Mouse (Mus musculus) frontal cortex, postnatal 36 days (tissue): ENCODE measurements at regions not wholly inside any gene's neighbourhood (a gene's known extent, or its start where the extent isn't known, plus 50 kb on each side); places are given as distances from the start of the nearest gene placed in this dataset.

Experiments used
- DNase-seq, 2 experiments: peaks; one replicate each; pipeline ENCODE4 v3.0.0; 2022; ENCODE audit warnings: low spot score in 2 of 2

DNA sequence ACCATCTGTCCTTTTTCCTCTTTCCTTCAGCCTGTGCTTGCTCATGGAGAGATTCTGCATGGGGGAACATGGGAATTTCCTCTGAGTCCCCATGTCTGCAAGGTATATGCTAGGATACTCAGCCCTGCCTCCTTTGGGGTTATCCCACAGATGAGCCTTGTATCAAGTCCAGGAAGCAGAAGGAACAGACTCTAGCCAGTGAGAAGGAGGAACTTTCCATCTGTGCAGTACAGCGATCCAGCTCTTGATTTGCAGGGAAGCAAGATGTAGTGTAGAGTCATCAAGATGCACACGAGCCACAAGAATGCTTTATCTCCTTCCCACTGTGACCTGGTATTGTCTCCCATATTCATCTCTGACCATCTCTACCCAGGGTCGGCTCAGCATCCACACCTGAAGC is 84.5 kb downstream of the Gadd45g start:
- DNase-seq: peak; percentile 15 to 31

DNA sequence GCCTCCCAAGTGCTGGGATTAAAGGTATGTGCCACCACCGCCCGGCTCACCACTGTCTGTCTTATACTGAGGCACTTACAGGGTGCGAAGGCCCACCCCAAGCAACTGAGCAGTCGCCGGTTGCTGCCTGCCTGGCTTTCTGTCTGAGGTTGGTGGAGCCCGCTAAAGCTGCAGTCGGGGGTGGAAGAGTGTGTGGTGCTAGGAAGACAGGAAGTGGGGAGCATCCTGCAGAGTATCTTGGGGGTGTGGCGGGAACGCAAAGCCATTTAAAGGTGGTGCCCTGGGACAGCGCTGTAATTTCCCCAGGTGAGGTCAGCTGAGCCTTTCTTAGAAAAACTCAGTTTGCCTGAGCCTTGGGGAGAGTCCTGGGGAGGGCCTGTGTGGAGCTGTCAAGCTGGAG is 89.3 kb downstream of the Gadd45g start:
- no peak for DNase-seq

DNA sequence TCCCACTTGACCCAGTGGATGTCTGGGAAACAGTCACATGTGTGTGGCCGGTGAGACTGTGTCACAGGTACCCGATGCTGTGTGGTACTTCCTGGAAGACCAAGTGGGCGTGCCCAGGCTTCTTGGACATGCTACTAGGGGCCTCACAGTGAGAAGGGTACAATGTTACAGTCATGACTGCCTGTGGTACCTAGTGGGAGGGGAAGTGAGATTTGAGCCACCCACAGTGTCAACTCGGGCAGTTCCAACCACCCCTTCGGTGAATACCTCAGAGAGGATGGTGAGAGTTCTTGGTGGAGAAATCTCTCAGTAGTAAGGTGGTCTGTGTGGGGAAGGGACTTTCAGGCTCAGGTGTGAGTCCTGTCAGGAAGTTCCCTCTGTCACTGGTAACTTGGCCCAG is 90.0 kb downstream of the Gadd45g start:
- no peak for DNase-seq

DNA sequence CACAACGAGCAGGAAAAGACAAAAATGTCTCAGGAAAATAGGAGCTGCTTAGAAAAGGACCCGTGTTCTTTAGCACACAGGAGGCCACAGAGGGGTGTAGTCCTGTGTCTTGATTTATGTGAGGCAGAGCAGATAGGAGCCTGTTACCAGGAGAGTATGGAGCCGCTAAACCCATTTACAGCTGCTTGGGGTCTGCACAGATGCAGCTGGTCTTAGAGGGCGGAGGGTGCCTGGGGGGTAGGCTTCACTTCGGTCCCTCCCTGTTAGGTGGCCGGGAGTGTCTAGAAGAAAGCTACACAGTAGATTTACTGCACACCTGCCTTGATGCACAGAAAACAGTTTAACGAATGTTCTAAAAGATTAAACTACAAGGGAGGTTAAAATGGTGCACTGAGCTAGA is 91.4 kb downstream of the Gadd45g start:
- no peak for DNase-seq

DNA sequence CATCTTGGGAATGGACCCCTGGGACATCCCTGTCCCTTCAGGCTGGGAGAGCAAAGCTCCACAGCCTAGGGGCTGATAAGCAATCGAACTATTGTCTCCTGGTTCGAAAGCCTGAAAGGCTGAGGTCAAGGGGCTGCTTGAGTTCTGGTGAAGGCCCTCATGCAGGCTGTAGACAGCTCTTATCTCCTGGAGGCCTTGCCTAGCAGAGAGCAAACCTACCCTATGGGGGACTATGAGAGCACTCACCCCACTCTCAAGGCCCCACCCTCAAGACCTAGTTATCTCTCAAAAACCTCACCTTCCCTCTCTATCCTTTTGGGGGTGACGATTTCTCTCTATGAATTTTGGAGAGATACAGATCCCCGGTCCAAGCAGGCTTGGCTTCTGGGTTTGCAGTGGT is 92.8 kb downstream of the Gadd45g start:
- DNase-seq: no peak

DNA sequence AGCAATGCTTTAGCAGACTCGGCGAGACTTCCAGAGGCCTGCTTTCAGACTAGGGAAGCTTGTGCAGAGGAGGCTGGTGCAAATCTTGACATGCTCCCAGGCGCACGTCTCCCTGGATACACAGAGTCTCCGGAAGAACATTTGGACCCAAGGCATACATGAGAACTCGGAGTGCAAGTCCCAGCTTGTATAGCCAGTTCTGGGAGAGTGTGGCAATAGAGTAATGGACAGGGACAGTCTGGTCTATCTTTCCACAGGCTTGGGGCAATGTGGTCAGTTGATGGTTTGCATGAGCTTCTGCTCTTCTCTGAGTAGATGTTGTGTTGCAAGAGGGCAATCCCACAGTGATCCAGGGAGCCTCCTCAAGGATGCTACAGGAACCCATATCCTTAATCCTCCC is 93.2 kb downstream of the Gadd45g start:
- DNase-seq: no peak

DNA sequence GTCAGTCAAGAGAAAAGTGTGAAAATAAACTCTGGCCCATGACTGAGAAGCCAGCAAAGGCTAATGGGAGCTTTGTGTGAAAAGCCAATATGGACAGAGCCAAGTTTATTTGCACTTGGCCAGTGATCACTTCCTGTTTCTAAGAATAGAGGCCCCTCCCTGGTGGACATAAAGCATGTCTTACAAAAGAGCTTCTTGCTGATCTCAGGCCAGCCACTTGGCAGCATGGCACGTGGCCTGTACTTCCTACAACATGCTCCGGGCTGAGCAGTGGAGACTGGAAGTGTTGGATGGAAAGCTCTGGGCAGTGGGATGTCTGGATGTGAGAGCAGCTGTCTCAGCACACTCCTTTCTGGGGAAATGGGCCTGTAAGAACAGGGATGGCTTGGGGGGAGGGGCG is 99.7 kb downstream of the Gadd45g start:
- DNase-seq: no peak

DNA sequence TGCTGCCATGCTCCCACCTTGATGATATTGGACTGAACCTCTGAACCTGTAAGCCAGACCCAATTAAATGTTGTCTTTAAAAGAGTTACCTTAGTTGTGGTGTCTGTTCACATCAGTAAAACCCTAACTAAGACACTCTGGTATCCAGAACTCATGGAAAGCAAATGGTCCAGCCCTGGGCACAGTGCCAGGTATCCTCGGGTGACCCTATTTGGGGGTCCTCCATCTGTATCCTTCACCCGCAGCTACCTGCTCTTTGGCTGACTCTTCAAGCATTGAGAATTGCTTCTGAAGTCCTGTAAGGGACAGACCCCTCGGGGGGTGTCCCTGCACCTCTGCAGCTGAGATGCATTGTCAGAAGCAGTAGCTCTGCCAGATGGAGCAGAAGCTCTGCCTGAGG is 102.4 kb downstream of the Gadd45g start:
- no peak for DNase-seq

DNA sequence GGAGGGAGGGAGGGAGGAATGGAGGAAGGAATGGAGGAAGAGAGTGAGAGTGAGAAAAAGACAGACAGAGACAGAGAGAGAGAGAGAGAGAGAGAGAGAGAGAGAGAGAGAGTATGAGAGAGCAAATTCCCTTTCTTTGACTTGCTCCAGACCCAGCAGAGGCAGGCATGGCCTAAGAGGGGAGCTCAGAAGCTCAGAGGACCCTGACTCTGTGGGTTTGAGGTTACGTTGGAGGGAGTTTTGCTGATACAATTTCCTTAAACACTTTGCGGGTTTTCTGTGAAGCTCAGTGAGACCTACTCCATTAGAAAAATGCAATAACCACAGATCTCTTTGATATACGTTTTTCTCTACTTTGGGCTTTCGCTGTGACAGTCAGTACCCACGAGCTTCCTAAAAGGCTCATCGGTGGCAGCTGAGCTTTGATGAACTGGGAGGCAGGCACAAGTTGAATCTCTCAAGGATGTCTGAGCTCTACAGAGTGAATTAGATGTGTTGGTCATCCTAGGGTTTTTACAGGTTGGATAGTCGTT is 105.1 kb downstream of the Gadd45g start:
- DNase-seq: no peak

DNA sequence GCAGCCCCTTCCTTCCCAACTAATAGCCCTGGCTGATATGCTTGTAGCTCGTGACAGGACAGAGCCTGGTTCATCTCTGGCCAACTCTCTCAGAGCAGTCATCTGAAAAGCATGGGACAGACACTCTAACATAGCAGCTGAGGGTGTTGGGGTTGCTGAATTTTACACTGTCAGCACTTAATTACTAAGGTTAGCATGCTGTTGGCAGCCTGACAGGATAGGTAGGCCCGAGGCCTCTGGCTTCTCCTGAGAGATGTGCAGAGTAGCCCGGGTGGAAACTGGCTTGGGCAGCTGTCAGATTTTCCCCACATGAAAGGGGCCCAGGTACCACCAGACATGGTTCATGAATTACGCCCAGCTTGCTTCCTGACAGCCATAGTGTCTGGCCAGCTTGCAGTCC is 106.6 kb downstream of the Gadd45g start:
- DNase-seq: no peak

DNA sequence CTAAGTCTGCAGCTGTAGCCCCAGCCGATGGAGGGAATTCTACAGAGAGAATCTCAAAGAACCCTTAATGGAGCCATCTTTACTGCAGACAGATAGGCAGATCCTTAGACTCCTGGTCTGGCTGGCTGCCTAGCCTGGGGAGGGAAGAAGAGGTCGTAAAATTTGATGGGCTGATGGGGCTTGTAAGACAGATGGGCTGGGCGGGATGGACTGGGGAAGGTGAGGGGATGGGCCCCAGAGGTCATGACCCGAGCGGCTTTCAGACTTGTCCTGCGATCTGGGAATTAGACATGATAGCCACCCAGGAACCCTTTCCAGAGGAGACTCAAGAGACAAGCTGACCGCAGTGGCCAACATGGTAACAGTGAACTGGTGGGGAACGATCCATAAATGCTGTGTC is 107.1 kb downstream of the Gadd45g start:
- no peak for DNase-seq

DNA sequence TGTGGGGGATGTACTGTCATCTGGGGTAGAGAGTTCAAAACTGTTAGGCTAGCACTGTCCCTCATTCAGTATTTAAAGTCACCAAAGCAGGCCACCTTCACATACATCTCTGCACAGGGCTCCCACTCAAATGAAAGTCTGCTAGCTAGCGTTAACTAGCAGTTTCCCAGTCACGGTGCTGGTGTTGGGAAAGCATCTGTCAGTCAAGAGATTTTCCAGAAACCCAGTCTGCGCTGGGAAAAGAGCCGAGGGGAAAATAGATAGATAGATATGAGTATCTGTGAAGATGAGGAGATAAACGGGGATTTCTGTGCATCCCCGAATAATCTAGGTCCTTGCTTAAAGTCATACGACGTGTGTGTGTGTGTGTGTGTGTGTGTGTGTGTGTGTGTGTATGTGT is 110.6 kb downstream of the Gadd45g start:
- DNase-seq: no peak

DNA sequence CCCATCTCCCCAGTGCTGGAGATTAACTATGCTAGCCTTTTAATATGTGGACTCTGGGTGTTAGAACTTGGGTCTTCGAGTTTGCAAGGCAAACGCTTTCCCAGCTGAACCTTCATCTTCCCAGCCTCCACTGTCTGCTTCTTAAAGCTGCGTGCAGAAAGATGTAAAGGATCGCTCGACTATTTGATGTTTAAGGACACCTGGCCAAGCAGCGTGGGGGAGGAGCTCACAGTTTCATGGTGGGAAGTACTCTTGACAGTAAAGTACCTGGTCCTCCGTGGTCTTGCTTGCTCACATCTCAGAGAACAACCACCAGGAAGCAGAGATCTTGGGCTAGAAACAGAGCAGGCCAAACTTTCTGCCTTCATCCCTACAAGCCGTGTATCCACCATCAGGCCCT is 113.1 kb downstream of the Gadd45g start:
- no peak for DNase-seq

DNA sequence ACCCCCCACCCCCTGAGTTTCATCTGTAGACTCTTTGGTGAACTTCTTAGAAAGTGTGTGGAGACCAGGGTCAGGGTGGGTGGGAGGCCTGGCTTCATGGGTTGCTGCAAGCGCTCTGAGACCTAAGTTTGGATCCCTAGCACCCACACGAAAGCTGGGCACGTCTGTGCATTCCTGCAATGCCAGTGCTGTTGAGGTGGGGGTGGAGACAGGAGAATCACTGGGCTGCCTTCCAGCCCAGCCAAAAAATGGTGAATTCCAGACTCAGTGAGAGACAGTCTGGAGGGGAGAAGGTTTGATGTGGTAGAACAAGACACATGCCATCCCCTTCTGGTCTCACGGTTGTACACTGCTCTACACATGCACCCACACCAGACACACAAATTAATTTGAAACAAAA is 113.8 kb downstream of the Gadd45g start:
- DNase-seq: peak; percentile 57 to 65

DNA sequence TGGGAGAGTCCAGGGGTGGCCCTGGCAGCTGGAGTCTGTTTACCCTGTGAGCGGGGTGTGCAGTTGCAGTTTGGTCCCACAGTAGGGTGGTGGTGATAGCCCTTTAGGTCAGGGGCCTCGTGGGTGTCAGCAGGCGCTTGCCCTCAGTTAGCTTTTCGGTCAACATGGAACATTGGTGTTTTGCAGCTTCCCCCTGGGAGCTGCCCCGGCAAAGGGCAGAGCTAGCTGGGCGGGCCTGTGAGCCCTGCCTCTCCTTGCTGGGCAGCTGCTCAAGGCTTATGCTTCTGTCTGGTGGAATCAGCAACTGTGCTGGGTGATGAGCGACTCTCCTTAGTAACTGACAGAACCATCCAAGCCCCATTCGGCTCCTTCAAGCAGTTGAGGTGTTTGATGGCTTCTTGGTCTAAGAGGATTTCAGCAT is 115.7 kb downstream of the Gadd45g start:
- DNase-seq: no peak

DNA sequence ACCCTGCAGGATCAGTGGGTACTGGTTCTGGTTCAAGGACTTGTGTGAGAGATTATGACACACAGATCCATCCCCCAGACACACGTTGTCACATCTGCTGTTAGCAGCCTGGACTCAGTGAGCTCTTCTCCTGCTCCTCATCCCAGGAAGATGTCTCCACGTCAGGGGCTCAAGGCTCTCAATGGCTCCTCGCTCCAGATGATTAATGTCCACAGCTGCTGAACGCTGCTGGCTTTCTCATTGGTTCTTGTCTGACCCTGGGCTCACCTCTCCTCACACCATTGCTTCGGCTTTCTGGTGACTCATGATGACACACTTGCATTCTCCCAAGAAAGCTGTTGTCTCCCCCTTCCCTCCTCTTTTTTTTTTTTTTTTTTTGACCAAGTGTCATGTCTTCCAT is 116.2 kb downstream of the Gadd45g start:
- DNase-seq: no peak

DNA sequence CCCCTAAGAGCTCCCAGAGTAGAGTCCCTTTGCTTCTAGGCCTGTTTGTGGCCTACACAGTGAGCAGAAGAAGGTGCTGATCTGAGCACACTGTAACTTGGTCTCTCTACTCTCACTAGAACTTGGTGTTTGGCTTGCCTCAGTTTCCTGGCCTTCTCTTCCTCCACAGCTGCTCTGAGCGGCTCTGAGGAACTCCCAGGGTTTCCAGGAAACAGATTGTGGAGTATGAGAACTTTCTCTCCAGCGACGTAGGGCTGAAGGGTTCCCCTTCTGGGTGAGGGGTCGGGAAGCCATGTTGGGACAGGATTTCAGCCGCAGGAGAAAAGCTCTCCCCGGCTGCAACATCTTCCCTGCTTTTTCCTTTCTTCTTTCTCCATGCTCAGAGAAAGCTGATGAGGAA is 117.5 kb downstream of the Gadd45g start:
- no peak for DNase-seq

DNA sequence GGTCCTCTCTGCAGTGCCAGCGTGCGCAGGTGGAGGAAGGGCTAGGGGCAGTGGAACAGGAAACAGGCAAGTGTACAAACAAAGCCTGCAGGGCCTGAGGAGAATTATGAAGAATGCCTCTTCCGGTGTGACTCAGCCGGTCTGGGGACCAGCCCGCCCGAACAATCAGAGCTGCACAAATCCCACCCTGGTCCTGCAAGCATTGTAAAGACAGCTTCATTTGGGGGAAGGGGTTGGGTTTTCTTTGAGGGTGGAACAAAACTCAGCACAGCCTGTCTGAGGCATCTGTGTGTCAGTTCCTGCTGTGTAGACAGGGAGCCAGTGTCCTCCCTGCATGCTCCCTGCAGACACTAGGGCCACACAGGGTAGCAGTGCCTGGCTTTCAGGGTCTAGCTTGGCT is 117.9 kb downstream of the Gadd45g start:
- no peak for DNase-seq

DNA sequence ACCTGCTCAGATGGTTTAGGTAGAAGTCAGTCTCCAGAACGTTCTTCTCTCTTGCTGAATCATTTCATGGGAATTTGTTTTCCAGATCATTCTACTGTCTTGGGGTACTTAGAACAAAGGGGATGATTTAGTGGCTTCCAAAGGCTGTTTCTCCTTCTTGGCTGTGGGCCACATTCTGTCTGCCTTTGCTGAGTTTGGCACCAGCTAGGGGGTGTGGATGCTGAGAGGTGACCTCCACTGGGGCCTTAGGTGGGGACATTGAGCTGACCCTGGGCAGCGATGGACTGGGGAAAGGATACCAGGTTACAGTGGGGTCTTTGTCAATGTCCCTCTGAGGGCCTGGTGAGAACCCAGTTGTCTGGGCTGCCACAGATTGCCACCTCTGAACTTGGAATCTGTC is 118.4 kb downstream of the Gadd45g start:
- DNase-seq: no peak

DNA sequence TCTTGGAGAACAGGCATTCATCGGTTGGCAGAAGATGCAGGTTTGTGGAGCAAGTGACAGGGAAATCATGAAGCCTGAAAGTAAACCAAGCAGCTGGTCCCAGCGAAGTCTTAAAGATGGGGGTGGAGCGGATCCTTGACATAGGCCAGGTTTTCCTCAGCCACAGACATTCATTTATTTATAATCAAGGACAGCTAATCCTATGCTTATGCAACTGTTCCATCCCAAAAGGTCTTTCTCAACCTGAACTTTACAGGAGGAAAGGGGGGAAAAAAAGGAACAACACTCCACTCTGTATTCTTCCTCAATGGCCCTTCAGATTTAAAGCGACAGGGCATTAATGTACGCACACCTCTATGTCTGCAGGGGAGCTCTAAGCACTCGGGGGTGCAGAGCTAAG is 121.6 kb downstream of the Gadd45g start:
- no peak for DNase-seq

DNA sequence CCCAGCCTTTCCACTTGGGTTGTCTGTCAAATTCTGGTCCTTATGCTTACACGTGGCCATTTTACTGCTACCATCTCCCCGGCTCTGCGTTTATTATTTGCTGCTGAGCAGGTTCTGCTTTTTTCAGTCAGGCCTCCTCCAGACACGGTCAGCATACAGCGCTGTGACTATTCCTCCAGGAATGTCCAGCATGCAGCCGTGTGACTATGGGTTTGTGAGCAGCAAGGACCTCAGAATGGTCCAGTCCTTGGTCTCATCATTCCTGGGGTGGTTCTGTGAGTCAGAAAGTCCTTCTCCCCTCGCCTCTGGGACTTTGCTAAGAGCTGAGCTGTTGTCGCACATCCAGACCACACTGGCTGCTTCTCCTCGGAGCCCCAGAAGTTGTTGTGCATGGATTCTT is 122.3 kb downstream of the Gadd45g start:
- DNase-seq: no peak

DNA sequence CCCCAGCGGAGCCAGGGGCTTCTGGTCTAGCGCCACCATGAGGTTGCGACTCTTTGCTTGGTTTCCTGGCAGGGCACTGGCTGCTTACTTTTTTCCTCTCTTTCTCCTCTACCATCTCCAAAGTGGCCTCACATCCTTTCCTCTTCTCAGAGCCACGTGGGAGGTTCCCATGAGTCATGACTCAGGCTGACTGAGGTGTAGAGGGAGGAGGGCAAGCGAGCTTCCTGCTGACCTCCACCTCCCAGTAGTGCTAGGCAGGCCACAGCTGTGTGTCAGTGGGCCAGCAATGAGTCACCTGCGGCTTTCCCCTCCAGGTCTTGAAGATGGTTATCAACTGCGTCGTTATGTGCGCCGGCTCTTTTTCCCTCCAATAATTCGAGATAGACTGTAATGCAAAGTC is 123.6 kb downstream of the Gadd45g start:
- DNase-seq: peak; percentile 30 to 52

DNA sequence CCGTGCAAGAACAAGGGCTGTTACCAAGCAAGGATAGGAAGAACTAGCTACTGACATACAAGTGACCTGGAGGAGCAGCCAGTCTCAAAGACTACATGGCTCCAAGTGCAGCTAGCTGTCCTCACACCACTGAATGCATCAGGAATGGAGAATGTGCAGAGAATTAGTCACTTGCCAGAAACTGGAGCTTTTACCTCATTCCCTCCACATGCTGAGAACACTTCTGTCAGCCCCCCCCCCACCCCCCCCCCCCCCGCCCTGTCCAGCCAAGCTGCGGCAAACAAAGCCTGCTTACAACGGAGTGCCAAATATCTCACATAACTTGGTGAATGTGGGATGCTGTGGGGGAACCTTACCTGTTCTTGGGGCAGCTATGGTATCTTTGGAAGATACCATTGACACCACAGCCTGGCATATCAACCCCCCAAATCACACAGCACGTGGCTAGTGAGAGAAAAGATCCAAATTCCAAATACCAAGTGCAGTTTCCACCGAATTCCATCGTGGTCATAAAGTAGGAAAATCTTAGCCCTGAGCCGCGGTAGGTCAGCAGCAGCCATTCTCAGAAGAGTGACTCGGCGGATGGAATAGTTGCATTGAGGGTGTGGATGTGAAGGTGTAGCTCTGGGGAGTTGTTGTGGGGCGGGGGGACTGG is 126.3 kb downstream of the Gadd45g start:
- DNase-seq: no peak

DNA sequence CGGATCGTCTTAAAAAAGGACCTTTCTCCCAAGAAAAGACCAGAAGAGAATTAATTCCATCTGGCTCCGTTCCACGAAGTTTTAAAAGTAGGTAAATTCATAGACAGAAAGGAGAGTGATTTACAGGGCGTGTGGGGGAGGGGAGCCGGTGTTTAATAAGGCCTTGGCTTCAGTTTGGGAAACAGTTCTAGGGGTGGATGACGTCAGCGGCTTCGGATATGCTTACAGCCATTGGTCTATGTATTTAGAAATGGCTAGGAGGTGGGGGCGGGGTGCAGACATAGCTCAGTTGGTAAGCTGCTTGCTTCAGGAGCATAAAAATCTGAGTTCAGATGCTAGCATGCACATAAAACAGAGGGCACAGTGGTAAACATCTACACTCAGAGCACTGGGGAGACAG is 127.0 kb downstream of the Gadd45g start:
- peak in 1 of 2 experiments; percentile 21 for DNase-seq
